Mouse (Mus musculus): ENCODE results near the gene Msl1.

Msl1 gene

DNA sequence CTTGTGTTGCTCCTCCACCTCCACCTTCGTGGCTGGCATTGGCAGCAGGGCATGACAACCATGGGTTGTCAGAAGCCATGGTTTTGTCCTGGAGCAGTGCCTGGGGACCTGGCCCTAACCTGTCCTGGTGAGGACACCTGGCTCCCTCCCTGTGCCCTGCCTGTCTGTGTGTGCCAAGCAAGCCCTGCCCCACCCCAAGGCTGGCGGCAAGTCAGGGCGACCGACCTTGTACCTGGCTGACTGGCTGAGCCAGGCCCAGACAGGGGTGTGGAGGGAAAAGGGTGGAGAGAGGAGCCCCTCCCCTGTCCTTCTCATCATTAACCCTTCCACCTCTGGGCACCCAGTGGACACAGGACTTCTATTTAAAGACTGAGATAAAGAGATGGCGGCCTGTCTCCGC, 44.1 kb downstream of the Msl1 start:
- DNase-seq (ENCODE audit: low spot score in 2 of 2): no peak

DNA sequence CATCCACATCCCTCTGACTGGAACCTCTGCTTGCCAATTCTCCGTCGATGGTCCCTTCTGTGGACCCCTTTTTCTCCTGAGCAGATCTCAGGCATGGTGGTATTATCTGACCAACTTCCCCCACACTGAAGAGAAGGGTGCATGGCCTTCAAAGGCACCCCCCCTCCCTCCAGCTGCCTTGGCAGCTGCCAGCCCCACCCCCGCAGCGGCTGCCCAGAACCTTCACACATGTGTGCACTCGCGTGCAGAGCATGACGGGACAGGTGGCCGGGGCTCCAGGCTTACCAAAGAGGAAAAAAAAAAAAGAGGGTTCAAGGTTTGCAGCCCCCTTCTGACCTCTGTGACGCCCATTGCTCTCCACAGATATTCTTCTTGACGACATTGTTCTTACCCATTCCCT, 44.6 kb downstream of the Msl1 start:
- DNase-seq (ENCODE audit: low spot score in 2 of 2): peak in 1 of 2 experiments; percentile 65

DNA sequence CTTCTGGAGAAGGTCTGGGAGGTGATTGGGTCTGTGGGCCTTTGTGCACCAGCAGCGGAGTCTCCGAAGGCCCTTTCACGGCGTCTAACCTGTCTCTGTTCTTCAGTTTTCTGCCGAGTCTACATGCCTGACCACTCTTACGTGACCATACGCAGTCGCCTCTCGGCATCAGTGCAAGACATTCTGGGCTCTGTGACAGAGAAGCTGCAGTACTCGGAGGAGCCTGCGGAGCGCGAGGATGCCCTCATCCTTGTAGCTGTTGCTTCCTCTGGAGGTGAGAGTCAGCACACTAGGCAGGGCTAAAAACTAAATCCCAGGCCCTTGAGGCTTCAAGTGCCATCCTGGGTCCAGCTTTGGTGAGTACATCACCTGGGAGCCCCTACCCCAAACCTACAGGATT, 50.7 kb downstream of the Msl1 start:
- no peak for DNase-seq (ENCODE audit: low spot score in 2 of 2)

DNA sequence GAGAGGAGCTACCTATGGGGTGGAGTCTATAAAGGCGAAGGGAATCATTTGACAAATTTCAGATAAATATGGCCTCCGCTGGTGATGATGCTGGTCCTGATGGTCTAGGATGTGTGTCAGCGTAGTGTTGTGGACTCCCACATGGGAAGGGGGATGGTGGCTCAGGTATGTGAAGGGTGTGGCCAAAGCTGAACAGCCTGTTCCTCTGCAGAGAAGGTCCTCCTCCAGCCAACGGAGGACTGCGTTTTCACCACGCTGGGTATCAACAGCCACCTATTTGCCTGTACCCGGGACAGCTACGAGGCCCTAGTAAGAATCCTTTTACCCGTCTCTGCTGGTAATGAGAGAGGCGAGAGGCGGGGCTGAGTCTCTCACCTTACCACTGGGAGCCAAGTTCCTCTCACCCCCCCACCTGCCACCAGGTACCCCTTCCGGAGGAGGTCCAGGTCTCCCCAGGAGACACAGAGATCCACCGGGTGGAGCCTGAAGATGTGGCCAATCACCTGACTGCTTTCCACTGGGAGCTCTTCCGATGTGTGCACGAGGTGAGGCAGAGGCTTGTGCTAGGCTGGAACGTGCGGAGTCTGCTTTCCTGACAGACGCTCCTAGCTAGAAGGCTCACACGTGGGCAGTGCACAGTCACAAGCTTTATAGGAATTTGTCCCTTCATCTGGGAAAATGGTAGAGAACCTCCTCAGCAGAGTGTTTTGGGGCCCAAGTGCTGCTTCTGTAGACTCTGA, 51.7 kb downstream of the Msl1 start:
- DNase-seq (ENCODE audit: low spot score in 2 of 2): no peak

DNA sequence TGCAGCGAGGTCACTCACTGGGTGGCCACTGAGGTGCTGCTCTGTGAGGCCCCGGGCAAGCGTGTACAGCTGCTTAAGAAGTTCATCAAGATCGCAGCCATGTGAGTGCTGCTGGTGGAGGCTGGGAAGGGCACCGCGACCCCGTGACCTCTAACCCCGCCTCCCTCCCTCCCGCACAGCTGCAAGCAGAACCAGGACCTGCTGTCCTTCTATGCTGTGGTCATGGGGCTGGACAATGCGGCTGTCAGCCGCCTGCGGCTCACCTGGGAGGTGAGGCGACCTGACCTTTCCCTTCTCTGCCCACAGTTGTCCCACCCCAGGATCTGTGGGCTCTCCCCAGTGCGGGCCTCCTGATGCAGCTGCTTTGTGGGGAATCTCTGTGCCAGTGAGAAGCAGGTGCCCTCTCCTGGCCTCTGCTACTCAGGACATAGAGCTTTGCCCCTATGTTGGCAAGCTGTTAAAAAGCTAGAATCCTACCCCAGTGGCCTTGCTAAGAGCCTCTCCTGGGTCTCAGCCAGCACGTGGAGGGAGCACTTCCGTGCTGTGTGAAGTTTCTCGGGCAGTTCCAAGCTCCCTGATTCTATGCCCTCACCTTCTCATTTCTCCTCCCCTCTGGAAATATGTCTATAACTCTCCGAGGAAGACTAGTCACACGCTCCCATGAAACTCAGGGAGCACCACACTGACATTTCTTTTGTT, 54.0 kb downstream of the Msl1 start:
- no peak for DNase-seq (ENCODE audit: low spot score in 2 of 2)

DNA sequence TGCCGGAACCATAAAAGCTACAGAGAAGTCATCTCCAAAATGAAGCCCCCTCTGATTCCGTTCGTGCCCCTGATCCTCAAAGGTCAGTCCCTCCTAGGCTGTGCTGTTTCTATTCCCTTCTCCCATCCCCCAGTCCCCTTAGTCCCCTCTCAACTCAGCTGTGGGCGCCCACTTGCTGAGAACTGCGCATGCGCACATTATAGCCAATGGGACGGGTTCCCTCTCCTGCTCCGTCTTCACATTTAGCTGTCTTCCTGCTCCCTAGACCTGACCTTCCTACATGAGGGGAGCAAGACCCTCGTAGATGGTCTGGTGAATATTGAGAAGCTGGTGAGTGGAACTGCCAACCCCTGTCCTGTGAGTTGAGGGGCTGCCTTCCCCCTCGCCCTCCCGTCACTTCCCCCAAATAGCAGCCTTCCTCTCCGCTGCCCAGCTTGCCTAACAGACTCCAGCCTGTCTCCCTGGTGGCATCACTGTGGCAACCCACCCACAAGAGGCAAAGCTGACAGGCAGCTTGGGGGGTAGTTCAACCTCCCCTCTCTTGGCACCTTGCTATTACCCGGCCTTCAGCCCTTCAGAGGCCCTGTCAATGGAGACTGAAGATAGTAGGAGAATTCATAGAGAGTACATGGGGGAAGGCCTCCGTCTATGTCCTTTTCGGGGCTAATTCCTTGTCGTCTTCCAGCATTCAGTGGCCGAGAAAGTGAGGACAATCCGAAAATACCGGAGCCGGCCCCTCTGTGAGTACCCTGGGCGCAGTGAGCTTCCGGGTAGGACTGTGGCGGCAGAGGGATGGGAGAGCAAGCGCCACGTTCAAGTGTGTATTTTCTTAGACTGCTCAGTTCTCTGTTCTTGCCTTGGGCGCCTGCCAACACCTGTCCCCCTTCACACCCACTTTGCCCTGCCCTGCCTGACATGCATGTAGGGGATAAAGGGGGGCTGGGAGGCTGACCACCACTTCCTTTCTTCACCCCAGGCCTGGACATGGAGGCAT, 55.1 kb downstream of the Msl1 start:
- no peak for DNase-seq (ENCODE audit: low spot score in 2 of 2)

DNA sequence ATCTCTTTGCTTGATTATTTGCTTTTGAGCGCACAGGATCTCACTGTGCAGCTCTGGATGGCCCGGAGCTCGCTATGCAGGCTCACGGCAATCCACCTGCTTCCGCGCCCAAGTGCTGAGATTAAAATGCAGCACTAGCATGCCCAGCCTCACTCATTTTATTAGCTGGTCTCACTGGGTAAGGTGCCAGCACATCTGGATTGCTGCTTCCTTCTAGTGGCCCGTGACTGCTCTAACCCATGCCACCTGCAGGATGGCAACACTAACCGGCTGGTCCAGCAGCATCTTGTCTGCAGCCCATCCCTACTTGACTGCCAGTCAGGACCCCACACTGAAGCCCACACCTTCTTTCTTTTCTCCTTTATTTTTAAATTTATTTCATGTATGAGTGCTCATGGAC, 58.8 kb downstream of the Msl1 start:
- no peak for DNase-seq (ENCODE audit: low spot score in 2 of 2)

DNA sequence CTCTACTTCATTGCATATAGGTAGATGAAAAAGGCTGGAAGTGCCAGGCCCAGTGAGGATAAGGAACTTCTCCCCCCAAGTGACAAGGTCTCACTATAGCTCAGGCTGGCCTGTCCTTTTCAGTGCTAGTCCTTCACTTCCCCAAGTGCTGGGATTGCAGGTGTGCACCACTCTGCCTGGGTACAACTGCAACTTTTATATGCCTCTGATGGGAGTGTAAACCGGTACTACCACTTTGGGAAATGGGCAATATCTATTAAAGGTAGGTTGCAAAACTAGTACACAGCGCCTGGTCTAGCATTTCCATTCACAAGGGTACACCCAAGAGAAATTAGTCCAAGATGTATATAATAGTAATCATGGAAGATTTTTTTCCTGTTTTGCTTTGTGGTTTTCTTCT, 59.3 kb downstream of the Msl1 start:
- DNase-seq (ENCODE audit: low spot score in 2 of 2): no peak
